Mouse (Mus musculus) left cerebral cortex, postnatal 36 days (tissue): ENCODE measurements around the gene Tmem170b. TPM values are rescaled to one million over a fixed set of nuclear protein-coding genes. Genes with fewer than 3 reads are reported as not detected.
A peak's percentile ranks its signal among the peaks of the same experiment; 100 is the strongest.
"Not testable (repeated sequence)": the region's sequence is repeated elsewhere in the genome, so short reads cannot be mapped to it uniquely, and the experiment has no call there.

Experiments used
- DNase-seq, 2 experiments: peaks; one replicate each; pipeline ENCODE4 v3.0.0; 2021 to 2022; ENCODE audit warnings: low spot score in 2 of 2, mixed read lengths in 1 of 2
- intact Hi-C: fragments of 180-260 bp; cut with DNase I; formaldehyde crosslinking; loops from one replicate; pipeline ENCODE4 v1.15.1; 2025
- total RNA-seq, 2 experiments: library from RNA; stranded (reverse); gene quantifications; 2 replicates each; pipeline ENCODE4 v1.2.3; 2021

Tmem170b gene
- total RNA-seq, 2 experiments from 2014 or later = 84.3 to 86.1 TPM

DNA sequence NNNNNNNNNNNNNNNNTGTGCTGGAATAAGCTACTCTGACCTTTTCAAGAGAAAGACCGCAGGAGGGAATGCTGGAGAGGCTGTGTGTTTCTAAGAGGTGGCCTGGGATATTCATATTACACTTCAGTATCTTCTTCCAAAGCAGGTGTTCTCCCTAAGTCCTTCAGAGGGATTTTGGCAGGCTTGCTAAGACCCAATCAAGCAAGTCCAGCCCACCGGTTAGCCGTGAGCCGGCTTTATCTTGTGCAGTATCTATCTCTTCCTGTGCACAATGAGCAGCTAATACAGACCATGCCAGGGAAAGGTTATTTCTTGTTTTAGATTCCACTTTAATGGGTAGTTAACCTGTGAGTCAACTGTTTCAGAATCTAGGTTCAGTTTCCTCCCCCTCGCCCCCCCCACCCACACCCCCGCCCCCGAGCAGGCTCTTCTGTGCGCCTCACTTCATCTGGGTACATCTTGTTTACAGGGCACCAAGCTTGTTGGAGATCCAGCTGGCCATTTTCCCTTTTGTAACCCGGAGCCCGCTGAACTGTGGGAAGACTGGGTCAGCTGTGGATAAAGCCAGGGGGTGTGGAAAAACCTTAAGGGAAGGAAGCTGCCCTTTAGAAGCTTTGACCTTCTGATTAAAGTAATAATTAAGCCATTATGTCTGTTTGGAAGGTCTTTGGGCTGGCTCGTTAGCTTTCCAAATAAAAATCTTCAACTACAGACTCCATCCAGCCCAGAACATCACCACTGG is 54.5 kb downstream of the Tmem170b start:
- no peak for DNase-seq
- intact Hi-C loops = no loop called here

DNA sequence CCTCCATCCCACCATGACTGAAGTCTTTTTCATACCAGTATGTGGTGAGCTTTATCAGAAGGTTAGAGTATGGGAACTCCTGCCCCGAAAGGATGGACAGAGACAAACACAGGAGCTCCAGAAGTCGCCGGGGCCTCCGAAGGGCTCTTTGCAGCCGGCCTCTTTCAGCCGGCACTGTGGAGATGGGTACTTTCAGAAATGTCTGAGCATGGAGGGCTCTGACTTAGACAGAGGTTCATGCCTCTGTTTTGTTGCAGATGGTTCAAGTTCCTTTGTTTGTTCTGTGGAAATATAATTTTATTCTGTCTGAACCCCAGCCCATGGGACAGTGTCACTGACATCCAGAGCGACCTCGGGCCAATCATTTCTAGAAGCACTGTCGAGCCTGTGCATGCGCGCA is 55.4 kb downstream of the Tmem170b start:
- intact Hi-C loops = no loop called here
- no peak for DNase-seq

DNA sequence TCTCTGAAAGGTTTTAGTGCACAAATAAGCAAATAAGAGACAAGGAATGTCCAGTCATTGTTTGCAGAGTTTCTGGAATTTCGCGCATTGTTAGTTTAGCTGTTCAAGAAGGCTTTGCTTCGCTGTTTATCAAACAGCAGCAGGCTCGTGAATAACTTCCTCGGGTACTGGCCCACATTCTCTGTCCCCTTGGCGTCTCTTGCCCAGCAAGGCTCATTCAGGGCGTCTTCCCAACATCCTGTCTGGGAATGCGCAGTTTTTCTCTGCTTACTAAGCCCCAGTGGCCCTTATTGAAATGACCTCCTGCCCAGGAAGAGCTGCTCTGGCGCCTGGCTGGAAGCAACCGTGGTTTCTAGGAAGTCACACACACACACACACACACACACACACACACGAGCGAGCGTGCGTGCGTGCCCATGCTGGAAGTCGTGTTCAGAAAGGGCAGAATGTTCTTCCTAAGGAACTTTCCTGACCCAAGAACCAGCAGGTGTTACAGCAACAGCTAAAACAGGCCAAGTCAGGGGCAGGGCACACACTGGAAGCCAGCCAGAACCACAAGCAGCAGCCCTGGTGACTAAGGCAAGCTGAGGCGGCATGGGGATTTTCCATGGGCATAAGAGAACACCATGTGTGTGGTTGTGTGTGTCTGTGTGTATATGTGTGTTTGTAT is 56.8 kb downstream of the Tmem170b start:
- intact Hi-C loops = no loop called here
- DNase-seq = no peak

DNA sequence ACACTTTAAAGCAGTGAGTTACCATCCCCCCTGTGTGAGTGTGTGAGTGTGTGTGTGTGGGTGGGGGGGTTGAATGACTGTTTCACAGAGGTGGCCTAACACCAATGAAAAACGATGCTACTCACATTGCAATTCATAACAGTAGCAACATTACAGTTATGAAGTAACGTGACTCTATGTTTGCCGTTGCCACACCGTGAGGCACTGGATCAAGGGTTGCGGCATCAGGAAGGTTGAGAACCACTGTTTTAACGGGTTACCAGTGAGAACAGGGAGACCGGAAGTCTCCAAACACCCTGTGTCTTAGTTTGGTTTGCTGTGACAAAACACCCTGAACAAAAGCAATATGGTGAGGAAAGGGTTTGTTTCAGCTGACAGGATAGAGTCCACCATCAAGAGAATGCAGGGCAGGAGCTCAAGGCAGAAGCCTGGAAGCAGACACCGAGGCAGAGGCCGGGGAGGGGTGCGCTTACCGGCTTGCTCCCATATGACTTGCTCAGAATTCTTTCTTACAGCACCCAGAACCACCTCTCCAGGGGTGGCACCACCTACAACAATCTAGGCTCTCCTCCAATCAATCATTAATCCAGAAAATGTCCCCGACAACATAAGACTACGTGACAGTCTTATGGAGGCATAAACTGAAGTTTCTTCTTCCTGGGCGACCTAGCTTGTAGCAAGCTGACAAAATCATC is 57.9 kb downstream of the Tmem170b start:
- intact Hi-C loops = no loop called here
- DNase-seq = no peak

GRCm38 (mm10) chr13:41669951-41670350 is 64.2 kb downstream of the Tmem170b start:
- no peak for DNase-seq
- intact Hi-C loops = no loop called here

GRCm38 (mm10) chr13:41670386-41671130 is 64.9 kb downstream of the Tmem170b start:
- DNase-seq = no peak
- intact Hi-C loops = no loop called here

DNA sequence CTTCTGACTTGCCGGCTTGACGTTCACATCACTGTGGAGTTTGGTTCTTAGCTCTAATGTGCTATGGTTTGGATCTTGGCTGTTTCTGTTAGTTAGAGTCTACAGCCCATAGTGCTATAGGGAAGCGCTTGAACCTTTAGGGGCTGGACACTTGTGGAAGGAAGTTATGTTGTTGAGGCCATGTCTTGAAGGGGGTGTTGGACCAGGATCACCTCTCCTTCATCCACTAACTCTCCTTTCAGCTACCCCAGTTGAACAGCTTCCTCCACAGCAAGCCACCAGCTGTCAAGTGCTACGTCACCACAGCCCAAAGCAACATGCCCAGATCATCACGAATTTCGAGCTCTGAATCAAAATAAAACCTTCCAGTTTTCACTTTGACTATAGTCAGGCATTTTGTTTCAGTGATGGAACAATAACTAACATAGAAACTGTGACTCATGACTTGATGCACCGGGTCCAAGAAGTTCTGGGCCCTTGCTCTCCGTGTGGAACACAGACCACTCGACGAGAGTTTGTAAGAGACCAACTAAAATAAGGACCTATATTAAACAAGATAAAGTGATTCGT is 65.5 kb downstream of the Tmem170b start:
- intact Hi-C loops = no loop called here
- DNase-seq = no peak

GRCm38 (mm10) chr13:41672904-41673303 is 67.2 kb downstream of the Tmem170b start:
- DNase-seq, intact Hi-C loops: not testable (repeated sequence)

DNA sequence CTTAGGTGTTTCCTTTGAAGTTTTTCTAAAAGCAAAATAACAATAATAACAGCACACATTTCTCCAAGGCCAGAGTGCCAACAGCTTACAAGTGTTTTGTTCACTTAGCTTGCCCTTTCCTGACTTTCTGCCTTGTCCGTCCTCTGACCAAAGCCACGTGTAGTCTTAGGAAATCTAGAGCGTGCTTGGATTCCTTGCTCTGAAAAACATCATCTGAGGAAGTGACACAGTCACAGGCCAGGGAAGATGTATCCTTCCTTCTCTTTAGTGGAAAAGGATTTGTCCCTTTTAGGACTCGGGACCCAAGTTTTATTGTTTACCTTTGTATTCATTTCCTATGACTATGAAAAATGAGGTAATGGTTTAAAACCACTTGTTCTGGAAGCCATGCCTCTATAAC is 67.8 kb downstream of the Tmem170b start:
- no peak for DNase-seq
- intact Hi-C loops = no loop called here

DNA sequence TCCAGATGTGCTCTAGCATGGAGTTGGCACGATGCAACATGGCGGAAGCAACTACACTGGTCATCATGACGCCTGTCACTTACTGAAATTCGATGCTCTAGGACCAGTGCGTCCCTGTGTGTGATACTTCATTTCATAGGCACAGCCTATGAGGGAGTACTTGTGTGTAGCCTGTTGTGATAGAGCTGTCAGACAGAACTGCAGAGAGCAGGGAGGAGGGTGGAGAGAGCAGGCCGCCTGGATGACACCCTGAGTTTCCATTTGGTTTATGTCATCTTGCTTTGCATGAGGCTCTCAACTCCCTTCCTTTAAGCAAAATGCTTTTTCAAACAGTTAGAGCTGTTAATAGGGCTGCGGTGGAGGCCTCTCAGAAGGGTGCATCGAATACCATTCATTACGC is 68.9 kb downstream of the Tmem170b start:
- DNase-seq, intact Hi-C loops: not testable (repeated sequence)

DNA sequence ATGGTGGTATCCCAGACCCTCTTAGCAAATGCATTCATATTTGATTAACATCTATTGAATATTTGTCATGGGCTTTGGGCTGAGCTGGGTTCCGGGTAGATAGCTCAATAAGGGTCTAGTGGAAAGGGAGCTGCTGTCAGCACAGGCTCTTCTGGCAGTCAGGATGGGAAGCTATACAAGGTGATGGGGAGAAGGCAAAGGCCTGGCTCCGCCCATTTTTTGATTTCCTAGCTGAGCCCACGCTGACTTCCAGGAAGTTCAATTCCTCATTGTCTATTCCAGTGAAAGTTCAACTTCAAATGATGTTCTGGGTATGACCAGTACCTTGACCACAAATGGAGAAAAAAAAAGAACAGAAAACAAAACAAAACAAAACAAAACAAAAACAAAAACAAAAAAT is 69.8 kb downstream of the Tmem170b start:
- intact Hi-C loops = no loop called here
- DNase-seq = no peak

GRCm38 (mm10) chr13:41675966-41676835 is 70.5 kb downstream of the Tmem170b start:
- no peak for DNase-seq
- intact Hi-C loops = no loop called here

GRCm38 (mm10) chr13:41676836-41677186 is 71.1 kb downstream of the Tmem170b start:
- intact Hi-C loops = no loop called here
- no peak for DNase-seq

- intact Hi-C loops = no loop called here
Observed at GRCm38 (mm10) chr13:41680854-41681549, 75.3 kb downstream of the Tmem170b start.

GRCm38 (mm10) chr13:41682341-41683119 is 76.8 kb downstream of the Tmem170b start:
- intact Hi-C loops = no loop called here
- peak; percentile 35 to 46 for DNase-seq

More at GRCm38 (mm10) chr13:41680854-41681549, 75.3 kb downstream of the Tmem170b start:
- DNase-seq = no peak

- intact Hi-C loops = no loop called here
- DNase-seq = no peak
Observed at GRCm38 (mm10) chr13:41683356-41684012, 77.8 kb downstream of the Tmem170b start.

GRCm38 (mm10) chr13:41685499-41685898 is 79.8 kb downstream of the Tmem170b start:
- no peak for DNase-seq
- intact Hi-C loops = no loop called here
